Mouse (Mus musculus) small intestine, adult 2 months (tissue): Measurements from ENCODE around the gene Rbms3.

ENCODE experiments used
- CTCF ChIP-seq: fragments of 200-500 bp; IDR thresholded peaks from 2 replicates; pipeline ENCODE4 v1.5.1; 2012; ENCODE audit warnings: low read depth, mild to moderate bottlenecking, control low read depth, inconsistent platforms, low read length, moderate library complexity, mixed read lengths; ENCODE audit not compliant: insufficient replicate concordance, insufficient read length; ENCODE audit errors: extremely low read depth
- POLR2A ChIP-seq: fragments of 200-500 bp; IDR thresholded peaks from 2 replicates; pipeline ENCODE4 v1.6.1; 2012; ENCODE audit warnings: low read depth, mild to moderate bottlenecking, control low read depth, inconsistent platforms, low read length, moderate library complexity

DNA sequence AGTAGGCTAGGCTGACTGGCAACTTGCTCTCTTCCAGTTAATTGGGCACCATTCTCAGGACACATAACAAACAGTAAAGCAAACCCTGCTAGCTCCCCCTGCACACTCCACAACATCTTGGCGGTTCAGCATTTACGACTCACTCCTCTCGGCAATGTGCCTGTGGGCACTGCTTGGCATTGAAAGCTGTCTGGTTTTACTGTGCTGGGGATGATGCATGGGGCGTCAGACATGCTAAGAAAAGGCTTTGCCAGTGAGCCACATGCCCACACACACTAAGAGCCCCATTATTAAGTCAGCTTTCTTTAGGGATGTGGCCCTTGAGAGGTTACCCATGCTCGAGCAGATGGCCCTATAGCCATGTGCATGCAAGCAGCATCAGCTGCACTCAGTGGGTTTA, 820.5 kb downstream of the Rbms3 start:
- TF ChIP-seq POLR2A (no peak), CTCF (no peak)
